Comparison of ENCODE assay signal across 8 mouse cellular contexts in genomic region chr5:77015544-77016482, GRCm38 (mm10). TPM values are rescaled to one million over a fixed set of nuclear protein-coding genes. Genes with fewer than 3 reads are reported as not detected.
DNase-seq lines count a peak whose midpoint lies in the region; ATAC-seq and TF ChIP-seq lines count a peak whose summit lies in the region.

Gene Thegl, plus strand, starts transcription at chr5:77016023.

- ATAC-seq in embryonic facial prominence, embryonic 15.5 days (ENCODE audit: insufficient number of reproducible peaks, low FRiP score, low TSS enrichment, low read depth) = peak; percentile 91
- ATAC-seq in limb, embryonic 13.5 days (ENCODE audit: low FRiP score, low read depth) = peak; percentile 97
- peak; percentile 96 for ATAC-seq in midbrain, embryonic 14.5 days (ENCODE audit: low FRiP score, low TSS enrichment)

- peak within 1 kb of the TSS; percentile 89 for H3K4me2 ChIP-seq in embryonic facial prominence, embryonic 15.5 days (replicated peaks)
- H3K4me2 ChIP-seq in limb, embryonic 13.5 days (replicated peaks) = peak within 1 kb of the TSS; percentile 79
- peak within 1 kb of the TSS; percentile 78 for H3K4me2 ChIP-seq in midbrain, embryonic 14.5 days (ENCODE audit: low read length)

- H3K9me3 ChIP-seq in embryonic facial prominence, embryonic 15.5 days (replicated peaks) = no peaks in the 10 kb centered on the region
- H3K9me3 ChIP-seq in limb, embryonic 13.5 days = no peaks in the 10 kb centered on the region
- no peaks in the 10 kb centered on the region for H3K9me3 ChIP-seq in midbrain, embryonic 14.5 days (ENCODE audit: control insufficient read depth, low read length)

- H3K36me3 ChIP-seq in embryonic facial prominence, embryonic 15.5 days = no peaks in the 10 kb centered on the region
- H3K36me3 ChIP-seq in limb, embryonic 13.5 days = no peaks in the 10 kb centered on the region
- no peaks in the 10 kb centered on the region for H3K36me3 ChIP-seq in midbrain, embryonic 14.5 days (ENCODE audit: control insufficient read depth, insufficient read depth, low read length)
- no peaks in the 10 kb centered on the region for H3K36me3 ChIP-seq in small intestine, adult 2 months (ENCODE audit: control insufficient read depth, insufficient read depth, low read length)

- no peaks in the 10 kb centered on the region for H3K27me3 ChIP-seq in embryonic facial prominence, embryonic 15.5 days
- peaks cover 7% of the 10 kb centered on the region for H3K27me3 ChIP-seq in limb, embryonic 13.5 days
- H3K27me3 ChIP-seq in midbrain, embryonic 14.5 days (ENCODE audit: control insufficient read depth, insufficient read depth, low read length) = 0 out of 2 replicates have a peak, but pooled peaks cover 4% of the 10 kb centered on the region
- H3K27me3 ChIP-seq in small intestine, adult 2 months (ENCODE audit: control insufficient read depth, insufficient read depth, low read length) = no peaks in the 10 kb centered on the region

- WGBS in embryonic facial prominence, embryonic 15.5 days = 11% methylated on average over 57 of the region's 57 CpGs
- 13% methylated on average over 57 of the region's 57 CpGs for WGBS in limb, embryonic 13.5 days
- 8% methylated on average over 57 of the region's 57 CpGs for WGBS in midbrain, embryonic 14.5 days
- WGBS in small intestine, adult 2 months = 22% methylated on average over 57 of the region's 57 CpGs

- 0 out of 2 replicates have a peak within 1 kb of the TSS, but pooled peaks have one; percentile 9 for H3K9ac ChIP-seq in embryonic facial prominence, embryonic 15.5 days
- H3K9ac ChIP-seq in limb, embryonic 13.5 days = peak within 1 kb of the TSS; percentile 50; the same call in 1 of the 2 replicates
- H3K9ac ChIP-seq in midbrain, embryonic 14.5 days (replicated peaks; ENCODE audit: low read length) = peak within 1 kb of the TSS; percentile 34; the same call in 1 of the 2 replicates

- no peak for TF ChIP-seq POLR2A in brain, embryonic 14.5 days (IDR thresholded peaks at IDR 0.05; ENCODE audit: borderline replicate concordance, extremely low read depth, insufficient read depth, insufficient read length, poor library complexity, severe bottlenecking)
- no peak for TF ChIP-seq POLR2A in small intestine, adult 2 months (IDR thresholded peaks at IDR 0.05; ENCODE audit: low read depth, low read length)

- TF ChIP-seq CTCF in brain, embryonic 14.5 days (IDR thresholded peaks at IDR 0.05; ENCODE audit: borderline replicate concordance, extremely low read depth, insufficient read depth, insufficient read length) = no peak
- TF ChIP-seq CTCF in small intestine, adult 2 months (IDR thresholded peaks at IDR 0.05; ENCODE audit: extremely low read depth, insufficient read length, insufficient replicate concordance, low read depth, low read length) = no peak

- peak; percentile 88 for DNase-seq in brain, embryonic 14.5 days (ENCODE audit: low read depth)
- peak; percentile 59 for DNase-seq in heart, adult 8-10 months (ENCODE audit: low spot score)
- DNase-seq in kidney, adult 8-10 months = peak; percentile 71 to 82
- peak; percentile 91 for DNase-seq in midbrain, embryonic 14.5 days
- DNase-seq in MN1 (ENCODE audit: low spot score) = no peak

- no peak within 1 kb of the TSS for H3K27ac ChIP-seq in embryonic facial prominence, embryonic 15.5 days (replicated peaks)
- H3K27ac ChIP-seq in limb, embryonic 13.5 days = no peak within 1 kb of the TSS
- H3K27ac ChIP-seq in midbrain, embryonic 14.5 days (replicated peaks; ENCODE audit: low read depth, low read length) = no peak within 1 kb of the TSS
- H3K27ac ChIP-seq in small intestine, adult 2 months (ENCODE audit: insufficient read depth, low read depth, low read length) = no peak within 1 kb of the TSS

- peaks cover 4% of the 10 kb centered on the region; the same call in 1 of the 2 replicates for H3K4me1 ChIP-seq in embryonic facial prominence, embryonic 15.5 days
- H3K4me1 ChIP-seq in limb, embryonic 13.5 days = no peaks in the 10 kb centered on the region
- H3K4me1 ChIP-seq in midbrain, embryonic 14.5 days (ENCODE audit: control insufficient read depth, insufficient read depth, low read length) = no peaks in the 10 kb centered on the region
- H3K4me1 ChIP-seq in small intestine, adult 2 months (ENCODE audit: control insufficient read depth, insufficient read depth, insufficient read length, low read length) = peaks cover 4% of the 10 kb centered on the region; the same call in 1 of the 2 replicates

- H3K4me3 ChIP-seq in embryonic facial prominence, embryonic 15.5 days (replicated peaks) = peak within 1 kb of the TSS; percentile 53
- peak within 1 kb of the TSS; percentile 53 for H3K4me3 ChIP-seq in limb, embryonic 13.5 days
- peak within 1 kb of the TSS; percentile 52 for H3K4me3 ChIP-seq in midbrain, embryonic 14.5 days (replicated peaks; ENCODE audit: low read depth, low read length)
- peak within 1 kb of the TSS; percentile 62 for H3K4me3 ChIP-seq in small intestine, adult 2 months (ENCODE audit: low read depth, low read length)

RNA-seq across cellular contexts. Expression of gene Thegl, which starts in this region (rescaled TPM):
- polyA plus RNA-seq in brain, embryonic 14.5 days (2012; rRNA removed) = 0.21 and 0.32 TPM in 2 replicates
- polyA plus RNA-seq in embryonic facial prominence, embryonic 15.5 days (2015; fragmentation: Nextera tagmentation; extraction: Ambion mirVana) = 0.59 and 1.2 TPM in 2 replicates
- not detected for total RNA-seq in heart, adult 8-10 months (2022)
- polyA plus RNA-seq in limb, embryonic 13.5 days (2015; fragmentation: Nextera tagmentation; extraction: Ambion mirVana) = 0.20 TPM in 1 of 2 replicates, not detected in the other
- polyA plus RNA-seq in midbrain, embryonic 14.5 days (2014; fragmentation: Nextera tagmentation; extraction: Ambion mirVana) = 0.41 and 0.80 TPM in 2 replicates
- polyA plus RNA-seq in small intestine, adult 2 months (2012; rRNA removed) = 0.13 and 0.89 TPM in 2 replicates

Comparison
In these comparisons a context has a peak if more than half of its experiments do, and no peak if none do; other contexts are left out.
1. Peak in DNase-seq in brain, embryonic 14.5 days; RNA of the gene not detected or under 1 TPM.
2. Peak in DNase-seq in heart, adult 8-10 months; RNA of the gene not detected or under 1 TPM.
3. Peak in ATAC-seq, H3K4me3 ChIP-seq, H3K9ac ChIP-seq and H3K4me2 ChIP-seq in limb, embryonic 13.5 days; RNA of the gene not detected or under 1 TPM.
4. Peak in DNase-seq, ATAC-seq, H3K4me3 ChIP-seq, H3K9ac ChIP-seq and H3K4me2 ChIP-seq in midbrain, embryonic 14.5 days; RNA of the gene not detected or under 1 TPM.